Mouse (Mus musculus): Measurements from ENCODE around the gene Hba-a2. TPM values are rescaled to one million over a fixed set of nuclear protein-coding genes. Genes with fewer than 3 reads are reported as not detected.
A peak's percentile ranks its signal among the peaks of the same experiment; 100 is the strongest.

The Hba-a2 gene
- polyA plus RNA-seq, 1 experiment from 2014 or later: 18,270 TPM

DNA sequence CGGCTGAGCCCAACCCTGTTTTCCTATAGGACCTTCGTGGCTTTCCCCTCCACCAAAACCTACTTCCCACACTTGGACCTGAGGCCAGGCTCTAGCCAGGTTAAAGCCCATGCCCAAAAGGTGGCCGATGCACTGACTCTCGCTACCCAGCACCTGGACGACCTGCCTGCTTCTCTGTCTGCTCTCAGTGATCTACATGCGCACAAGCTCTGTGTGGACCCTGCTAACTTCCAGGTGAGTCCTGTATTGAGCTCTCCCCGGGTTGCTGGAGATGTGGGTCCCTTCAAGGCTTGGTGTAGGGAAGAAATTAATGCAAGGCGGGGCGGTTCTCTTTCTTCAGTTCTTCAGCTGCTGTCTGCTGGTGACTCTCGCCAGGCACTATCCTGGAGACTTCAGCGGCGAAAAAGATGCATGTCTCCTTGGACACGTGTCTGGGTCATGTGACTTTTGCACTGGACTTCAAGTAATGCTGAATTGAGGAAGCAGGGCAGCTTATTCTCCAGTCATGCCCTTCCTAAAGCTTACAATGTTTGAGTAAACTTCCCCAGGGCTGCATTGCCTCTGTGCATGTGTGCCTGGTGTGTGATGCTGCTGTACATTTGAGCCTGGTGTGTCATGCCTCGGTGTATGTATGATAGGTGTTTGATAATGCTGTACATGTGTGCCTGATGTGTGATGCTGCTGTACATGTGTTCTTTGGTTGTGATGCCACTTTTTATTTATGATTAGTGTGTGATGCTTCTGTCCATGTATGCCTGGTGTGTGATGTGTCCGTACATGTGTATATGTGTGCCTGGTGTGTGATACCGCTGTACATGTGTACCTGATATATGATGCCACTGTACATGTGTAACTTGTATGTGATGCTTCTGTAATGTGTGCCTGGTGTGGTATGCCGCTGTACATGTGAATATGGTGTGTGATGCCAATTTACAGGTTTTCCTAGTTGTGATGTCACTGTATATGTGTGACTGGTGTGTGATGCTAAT is 4.3 kb downstream of the Hba-a2 start:
- DNase-seq (ENCODE audit: low spot score): no peak

DNA sequence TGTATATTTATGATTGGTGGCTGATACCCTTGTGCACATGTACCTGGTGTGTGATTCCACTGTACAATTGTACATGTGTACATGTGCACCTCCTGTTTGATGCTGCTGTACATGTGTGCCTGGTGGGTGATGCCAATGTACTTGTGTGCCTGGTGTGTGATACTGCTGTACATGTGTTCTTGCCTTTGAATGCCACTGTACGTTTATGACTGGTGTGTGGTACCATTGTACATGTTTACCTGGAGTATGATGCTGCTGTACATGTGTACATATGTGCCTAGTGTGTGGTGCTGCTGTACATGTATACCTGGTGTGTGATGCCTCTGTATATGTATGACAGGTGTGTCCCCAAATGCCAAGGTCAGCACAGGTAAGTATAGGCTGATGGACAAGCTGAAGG is 5.2 kb downstream of the Hba-a2 start:
- Histone ChIP-seq H3K4me2 (ENCODE audit: low read depth, low read length) (no peak overlapping the region), H3K4me1 (ENCODE audit: control insufficient read depth, insufficient read depth, low read length) (no peaks in the 10 kb centered on the region), H3K27me3 (replicated peaks; ENCODE audit: control insufficient read depth, insufficient read depth, low read length) (peaks cover 9% of the 10 kb centered on the region), H3K36me3 (ENCODE audit: control insufficient read depth, insufficient read depth, low read length) (no peaks in the 10 kb centered on the region), H3K9ac (ENCODE audit: low read depth, low read length) (no peak overlapping the region), H3K4me3 (ENCODE audit: low read depth, low read length) (no peak overlapping the region), H3K27ac (replicated peaks; ENCODE audit: low read depth, low read length) (no peak overlapping the region), H3K9me3 (ENCODE audit: control insufficient read depth, low read length) (no peaks in the 10 kb centered on the region)
- 61% methylated on average over 1 of the region's 1 CpGs for WGBS
- DNase-seq (ENCODE audit: low spot score): no peak
- ATAC-seq (ENCODE audit: low read depth): no peak

More for the DNA sequence above, 4.3 kb downstream of the Hba-a2 start:
- Histone ChIP-seq H3K27ac (replicated peaks; ENCODE audit: low read depth, low read length) (no peak overlapping the region), H3K9ac (ENCODE audit: low read depth, low read length) (no peak overlapping the region), H3K9me3 (ENCODE audit: control insufficient read depth, low read length) (no peaks in the 10 kb centered on the region), H3K4me1 (ENCODE audit: control insufficient read depth, insufficient read depth, low read length) (no peaks in the 10 kb centered on the region), H3K4me2 (ENCODE audit: low read depth, low read length) (peak overlapping the region; percentile 46), H3K27me3 (replicated peaks; ENCODE audit: control insufficient read depth, insufficient read depth, low read length) (peaks cover 9% of the 10 kb centered on the region), H3K36me3 (ENCODE audit: control insufficient read depth, insufficient read depth, low read length) (no peaks in the 10 kb centered on the region), H3K4me3 (ENCODE audit: low read depth, low read length) (peak overlapping the region; percentile 23; the same call in 1 of the 2 replicates)
- ATAC-seq (ENCODE audit: low read depth): 0 out of 2 replicates have a peak, but pooled peaks have one; percentile 9
- WGBS: 57% methylated on average over 14 of the region's 17 CpGs

DNA sequence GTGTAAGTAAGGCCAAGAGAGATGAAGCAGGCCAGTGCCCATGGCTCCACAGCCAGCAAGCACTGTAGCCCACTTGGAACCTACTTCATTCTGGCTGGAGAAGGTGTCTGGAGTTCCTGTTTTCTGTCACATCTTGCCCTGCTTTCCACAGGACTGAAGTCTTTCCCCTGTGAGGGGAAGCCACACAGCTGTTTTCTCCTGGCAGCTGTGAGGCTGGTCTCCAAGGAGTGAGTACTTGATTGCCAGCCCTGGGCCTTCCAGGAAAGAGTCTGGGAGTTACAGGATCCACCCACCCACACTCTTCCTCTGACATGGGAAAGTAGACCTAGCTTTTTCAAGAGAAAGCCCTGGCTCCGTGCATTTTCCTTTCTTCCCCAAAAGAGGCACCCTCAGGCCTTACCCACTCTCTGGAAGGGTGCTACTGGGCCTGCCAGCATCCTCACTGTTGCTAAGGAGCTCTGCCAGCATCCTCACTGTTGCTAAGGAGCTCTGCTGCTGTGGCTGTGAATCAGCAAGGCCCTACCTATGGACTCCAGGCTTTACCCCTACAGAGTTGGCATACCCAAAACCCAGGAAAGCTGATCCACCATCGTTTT is 6.6 kb downstream of the Hba-a2 start:
- ATAC-seq (ENCODE audit: low read depth): no peak
- no peak for DNase-seq (ENCODE audit: low spot score)
- H3K27me3 ChIP-seq (replicated peaks; ENCODE audit: control insufficient read depth, insufficient read depth, low read length): peaks cover 9% of the 10 kb centered on the region
- no peaks in the 10 kb centered on the region for H3K4me1 ChIP-seq (ENCODE audit: control insufficient read depth, insufficient read depth, low read length)
- H3K4me2 ChIP-seq (ENCODE audit: low read depth, low read length): no peak overlapping the region
- WGBS: 58% methylated on average over 2 of the region's 2 CpGs
- H3K4me3 ChIP-seq (ENCODE audit: low read depth, low read length): no peak overlapping the region
- no peaks in the 10 kb centered on the region for H3K9me3 ChIP-seq (ENCODE audit: control insufficient read depth, low read length)
- no peak overlapping the region for H3K9ac ChIP-seq (ENCODE audit: low read depth, low read length)
- H3K27ac ChIP-seq (replicated peaks; ENCODE audit: low read depth, low read length): no peak overlapping the region
- H3K36me3 ChIP-seq (ENCODE audit: control insufficient read depth, insufficient read depth, low read length): no peaks in the 10 kb centered on the region

DNA sequence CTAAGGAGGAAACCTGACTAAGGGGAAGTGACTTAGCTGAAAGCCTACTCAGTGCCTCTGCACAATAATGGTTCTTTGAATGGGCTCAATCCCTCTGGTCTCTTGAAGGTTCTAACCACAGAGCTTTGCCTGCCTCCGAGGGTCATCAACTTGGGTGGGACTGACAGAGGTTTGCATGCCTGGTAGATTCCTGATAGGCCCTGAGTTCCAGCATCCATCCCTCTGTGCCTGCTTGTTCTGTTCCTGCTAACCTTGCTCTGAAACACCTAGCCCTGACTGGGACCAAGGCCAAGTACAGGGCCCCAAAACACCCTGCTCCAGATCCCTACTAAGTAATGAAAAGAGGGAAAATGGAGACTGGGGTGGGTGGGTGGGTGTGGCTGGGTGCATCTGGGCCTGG is 7.2 kb downstream of the Hba-a2 start:
- Histone ChIP-seq H3K4me3 (ENCODE audit: low read depth, low read length) (no peak overlapping the region), H3K27ac (replicated peaks; ENCODE audit: low read depth, low read length) (no peak overlapping the region), H3K9ac (ENCODE audit: low read depth, low read length) (no peak overlapping the region), H3K4me1 (ENCODE audit: control insufficient read depth, insufficient read depth, low read length) (no peaks in the 10 kb centered on the region), H3K9me3 (ENCODE audit: control insufficient read depth, low read length) (no peaks in the 10 kb centered on the region), H3K4me2 (ENCODE audit: low read depth, low read length) (no peak overlapping the region), H3K36me3 (ENCODE audit: control insufficient read depth, insufficient read depth, low read length) (no peaks in the 10 kb centered on the region), H3K27me3 (replicated peaks; ENCODE audit: control insufficient read depth, insufficient read depth, low read length) (peaks cover 9% of the 10 kb centered on the region)
- ATAC-seq (ENCODE audit: low read depth) (no peak), DNase-seq (ENCODE audit: low spot score) (no peak)
- WGBS: 82% methylated on average over 1 of the region's 1 CpGs

DNA sequence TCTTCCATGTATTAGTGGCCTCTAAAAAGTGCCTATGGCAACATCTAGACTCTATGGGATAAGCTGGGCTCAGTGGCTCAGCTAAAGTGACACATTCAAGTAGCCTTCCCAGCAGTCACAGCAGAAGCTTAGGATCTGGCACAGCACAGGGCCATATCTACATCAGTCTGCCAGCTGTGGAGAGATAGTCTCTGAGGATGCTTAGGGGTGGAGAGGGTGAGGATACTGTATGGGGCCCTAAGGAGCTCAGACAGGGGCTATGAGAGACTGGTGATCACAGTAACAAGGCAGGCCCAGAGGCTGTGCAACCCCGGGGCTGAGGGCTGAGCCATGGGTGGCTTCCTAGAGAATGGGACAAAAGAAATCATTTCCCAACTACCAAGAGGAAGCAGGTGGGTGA is 10.7 kb downstream of the Hba-a2 start:
- H3K9ac ChIP-seq (ENCODE audit: low read depth, low read length): no peak overlapping the region
- DNase-seq (ENCODE audit: low spot score) (no peak), ATAC-seq (ENCODE audit: low read depth) (no peak)
- H3K4me3 ChIP-seq (ENCODE audit: low read depth, low read length): no peak overlapping the region
- no peaks in the 10 kb centered on the region for H3K27me3 ChIP-seq (replicated peaks; ENCODE audit: control insufficient read depth, insufficient read depth, low read length)
- H3K27ac ChIP-seq (replicated peaks; ENCODE audit: low read depth, low read length): no peak overlapping the region
- H3K4me1 ChIP-seq (ENCODE audit: control insufficient read depth, insufficient read depth, low read length): no peaks in the 10 kb centered on the region
- 75% methylated on average over 1 of the region's 1 CpGs for WGBS
- H3K9me3 ChIP-seq (ENCODE audit: control insufficient read depth, low read length): no peaks in the 10 kb centered on the region
- no peak overlapping the region for H3K4me2 ChIP-seq (ENCODE audit: low read depth, low read length)
- H3K36me3 ChIP-seq (ENCODE audit: control insufficient read depth, insufficient read depth, low read length): no peaks in the 10 kb centered on the region

DNA sequence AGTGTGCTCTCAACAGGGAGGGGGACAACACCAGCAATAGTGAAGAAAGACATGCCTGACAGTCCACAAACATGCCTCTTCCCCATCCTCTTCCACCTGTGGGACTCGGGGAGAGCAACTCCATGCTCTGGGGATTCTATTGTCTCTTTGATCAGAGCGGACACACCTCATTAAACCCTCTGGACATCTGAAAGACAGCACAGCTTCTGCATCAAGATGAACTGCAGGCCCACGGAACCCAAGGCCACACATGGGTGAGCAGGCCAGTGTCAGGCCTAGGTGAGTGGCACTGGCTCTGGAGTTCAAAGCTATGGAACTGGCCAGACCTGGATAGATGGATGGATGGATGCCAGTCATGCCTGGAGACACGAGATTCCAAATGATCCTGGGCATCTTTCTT is 13.2 kb downstream of the Hba-a2 start:
- no peak overlapping the region for H3K4me2 ChIP-seq (ENCODE audit: low read depth, low read length)
- 56% methylated on average over 4 of the region's 4 CpGs for WGBS
- H3K9ac ChIP-seq (ENCODE audit: low read depth, low read length): no peak overlapping the region
- ATAC-seq (ENCODE audit: low read depth) (no peak), DNase-seq (ENCODE audit: low spot score) (no peak)
- H3K4me3 ChIP-seq (ENCODE audit: low read depth, low read length): no peak overlapping the region
- H3K9me3 ChIP-seq (ENCODE audit: control insufficient read depth, low read length): no peaks in the 10 kb centered on the region
- H3K36me3 ChIP-seq (ENCODE audit: control insufficient read depth, insufficient read depth, low read length): no peaks in the 10 kb centered on the region
- H3K4me1 ChIP-seq (ENCODE audit: control insufficient read depth, insufficient read depth, low read length): no peaks in the 10 kb centered on the region
- no peaks in the 10 kb centered on the region for H3K27me3 ChIP-seq (replicated peaks; ENCODE audit: control insufficient read depth, insufficient read depth, low read length)
- H3K27ac ChIP-seq (replicated peaks; ENCODE audit: low read depth, low read length): no peak overlapping the region

DNA sequence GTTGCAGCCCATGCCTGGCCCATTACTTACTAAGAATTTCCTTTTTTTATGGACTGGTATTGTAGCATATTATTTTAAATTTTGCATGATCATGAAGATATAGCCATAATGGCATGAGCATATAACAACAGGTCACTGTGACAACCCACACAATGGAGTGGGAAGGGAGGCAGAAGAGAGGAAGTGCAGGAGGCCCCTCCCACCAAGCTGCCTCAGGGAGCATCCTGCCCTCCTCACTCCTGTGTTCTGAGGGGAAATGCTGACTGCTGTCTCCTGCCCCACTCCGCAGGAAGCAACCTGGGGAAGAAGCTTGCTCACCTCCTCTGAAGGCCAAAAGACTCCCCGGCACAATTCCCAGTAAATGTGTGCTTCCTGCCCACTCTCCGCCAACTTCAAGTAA is 13.6 kb downstream of the Hba-a2 start:
- Histone ChIP-seq H3K4me1 (ENCODE audit: control insufficient read depth, insufficient read depth, low read length) (no peaks in the 10 kb centered on the region), H3K9me3 (ENCODE audit: control insufficient read depth, low read length) (no peaks in the 10 kb centered on the region), H3K27ac (replicated peaks; ENCODE audit: low read depth, low read length) (no peak overlapping the region), H3K27me3 (replicated peaks; ENCODE audit: control insufficient read depth, insufficient read depth, low read length) (no peaks in the 10 kb centered on the region), H3K4me3 (ENCODE audit: low read depth, low read length) (no peak overlapping the region), H3K36me3 (ENCODE audit: control insufficient read depth, insufficient read depth, low read length) (no peaks in the 10 kb centered on the region), H3K9ac (ENCODE audit: low read depth, low read length) (no peak overlapping the region), H3K4me2 (ENCODE audit: low read depth, low read length) (no peak overlapping the region)
- no peak for ATAC-seq (ENCODE audit: low read depth)
- 50% methylated on average over 3 of the region's 3 CpGs for WGBS
- DNase-seq (ENCODE audit: low spot score): no peak

DNA sequence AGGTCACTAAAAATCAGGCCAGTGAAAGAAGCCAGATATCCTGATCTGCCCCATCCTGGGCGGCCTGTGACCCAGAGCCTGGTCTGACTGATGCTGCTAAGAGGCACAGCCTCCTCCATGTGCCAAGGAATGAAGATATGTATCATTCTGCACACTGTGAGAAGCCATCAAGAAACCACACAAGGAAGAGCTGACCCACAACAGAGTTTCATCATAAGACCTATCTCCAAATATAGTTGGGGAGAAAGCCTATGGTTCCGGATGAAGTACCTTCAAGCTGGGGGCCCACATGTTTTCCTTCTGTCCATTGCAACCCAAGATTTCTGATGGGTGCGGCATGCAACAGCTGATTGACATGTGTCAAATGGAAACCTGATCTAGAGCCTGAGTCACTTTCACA is 19.7 kb downstream of the Hba-a2 start:
- no peak overlapping the region for H3K4me3 ChIP-seq (ENCODE audit: low read depth, low read length)
- ATAC-seq (ENCODE audit: low read depth) (no peak), DNase-seq (ENCODE audit: low spot score) (no peak)
- H3K4me1 ChIP-seq (ENCODE audit: control insufficient read depth, insufficient read depth, low read length): no peaks in the 10 kb centered on the region
- H3K36me3 ChIP-seq (ENCODE audit: control insufficient read depth, insufficient read depth, low read length): no peaks in the 10 kb centered on the region
- no peak overlapping the region for H3K4me2 ChIP-seq (ENCODE audit: low read depth, low read length)
- no peak overlapping the region for H3K27ac ChIP-seq (replicated peaks; ENCODE audit: low read depth, low read length)
- H3K9ac ChIP-seq (ENCODE audit: low read depth, low read length): no peak overlapping the region
- WGBS: 79% methylated on average over 3 of the region's 3 CpGs
- H3K9me3 ChIP-seq (ENCODE audit: control insufficient read depth, low read length): no peaks in the 10 kb centered on the region
- no peaks in the 10 kb centered on the region for H3K27me3 ChIP-seq (replicated peaks; ENCODE audit: control insufficient read depth, insufficient read depth, low read length)
